Mouse (Mus musculus) G1E-ER4 (cell line): ENCODE measurements around the gene Dclre1c. TPM values are rescaled to one million over a fixed set of nuclear protein-coding genes. Genes with fewer than 3 reads are reported as not detected.
"Not testable (repeated sequence)": the region's sequence is repeated elsewhere in the genome, so short reads cannot be mapped to it uniquely, and the experiment has no call there.

ENCODE experiments used
- GATA1 ChIP-seq: IDR thresholded peaks from one replicate; pipeline ENCODE4 v1.8.0; 2012; ENCODE audit warnings: low read length, inconsistent platforms
- polyA plus RNA-seq: library from polyadenylated mRNA; stranded (reverse); fragments of >175 nt; gene quantifications from 2 replicates; pipeline ENCODE4 v1.2.3, GENCODE M21; 2012

Gene Dclre1c
- 0.62 and 0.78 TPM in 2 replicates for polyA plus RNA-seq

GRCm38 (mm10) chr2:3423841-3424578, at the start of gene Dclre1c:
Dclre1c (plus strand) TSS chr2:3424131.
- no peak for TF ChIP-seq GATA1

- no peak for TF ChIP-seq GATA1
These were observed 36.6 kb upstream of the Dclre1c start for GRCm38 (mm10) chr2:3387105-3387860.

- TF ChIP-seq GATA1, result no peak
These were observed 32.0 kb upstream of the Dclre1c start for GRCm38 (mm10) chr2:3391945-3392344.

DNA sequence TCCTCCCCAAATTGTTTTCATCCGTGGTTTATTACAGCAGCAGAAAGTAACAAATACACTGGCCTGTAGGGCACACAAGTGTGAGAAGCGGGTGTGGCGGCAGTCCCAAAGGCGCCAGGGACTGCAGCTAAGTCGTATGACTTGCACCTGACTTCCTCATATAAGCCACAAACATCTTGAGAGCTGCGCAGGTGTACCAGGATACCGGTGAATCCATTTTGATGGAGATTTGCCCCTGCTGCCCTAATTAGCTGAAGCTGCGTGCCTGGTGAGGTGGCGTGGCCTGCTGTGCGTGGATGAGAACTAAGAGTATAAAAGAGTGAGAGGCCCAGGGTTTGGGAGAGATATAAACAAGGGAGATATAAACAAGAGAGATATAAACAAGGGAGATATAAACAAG, 26.8 kb upstream of the Dclre1c start, which contains the start of gene Olah:
Olah (minus strand) TSS at position 101 of the 400 bp plus-strand sequence.
- not testable (repeated sequence) for TF ChIP-seq GATA1

- no peak for TF ChIP-seq GATA1
These were observed 17.9 kb upstream of the Dclre1c start for GRCm38 (mm10) chr2:3405981-3406380.

DNA sequence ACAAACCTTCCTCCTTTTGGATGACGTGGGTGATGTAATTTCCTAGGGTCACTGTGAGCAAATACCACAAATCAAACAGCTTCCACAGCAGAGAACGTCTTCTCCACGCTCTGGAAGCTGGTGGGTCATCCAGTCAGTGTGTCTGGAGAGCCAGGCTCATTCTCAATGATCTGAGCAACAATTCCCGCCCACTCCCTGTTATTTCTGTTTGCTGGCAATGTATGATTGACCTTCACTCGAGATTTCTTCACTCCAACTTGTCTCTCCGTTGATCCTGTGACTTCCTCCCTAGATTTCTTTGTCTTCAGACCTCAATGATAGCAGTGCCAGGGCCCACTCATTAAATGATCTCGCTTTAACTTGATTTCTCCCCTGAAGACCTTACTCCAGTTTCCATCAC, 16.2 kb upstream of the Dclre1c start:
- no peak for TF ChIP-seq GATA1

GRCm38 (mm10) chr2:3414241-3414640, 9.7 kb upstream of the Dclre1c start:
- TF ChIP-seq GATA1, result no peak

GRCm38 (mm10) chr2:3415676-3416075, 8.3 kb upstream of the Dclre1c start:
- TF ChIP-seq GATA1, result no peak

DNA sequence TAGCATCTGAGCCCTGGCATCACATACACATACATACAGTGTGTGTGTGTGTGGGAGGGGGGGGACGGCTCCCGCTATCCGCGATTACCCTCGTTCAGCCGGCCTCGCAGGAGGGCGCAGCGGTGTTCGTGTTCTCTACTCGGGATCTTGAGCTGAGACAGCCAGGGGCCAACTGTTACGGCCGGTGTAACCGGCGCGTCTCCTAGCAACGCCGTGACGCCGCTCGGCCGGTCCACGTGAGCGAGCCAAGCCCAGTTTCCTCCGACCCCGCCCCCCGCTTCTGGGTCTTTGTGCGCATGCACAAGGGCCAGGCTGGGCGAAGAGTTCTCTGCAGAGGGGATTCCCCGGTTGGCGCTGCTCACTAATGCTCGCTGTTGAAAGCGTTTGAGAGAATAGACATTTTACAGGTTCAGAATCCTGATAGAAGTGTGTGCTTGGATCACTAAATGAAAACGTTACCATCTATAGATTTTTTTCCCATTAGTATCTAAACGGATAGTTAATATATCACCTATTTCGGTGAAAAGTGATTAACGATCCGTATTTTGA, 5.0 kb upstream of the Dclre1c start:
- TF ChIP-seq GATA1, result no peak

- no peak for TF ChIP-seq GATA1
These were observed 3.8 kb upstream of the Dclre1c start for GRCm38 (mm10) chr2:3420157-3420556.

GRCm38 (mm10) chr2:3422548-3422947, 1.4 kb upstream of the Dclre1c start, which contains the start of gene Meig1:
Meig1 (minus strand) TSS chr2:3422648.
- no peak for TF ChIP-seq GATA1

DNA sequence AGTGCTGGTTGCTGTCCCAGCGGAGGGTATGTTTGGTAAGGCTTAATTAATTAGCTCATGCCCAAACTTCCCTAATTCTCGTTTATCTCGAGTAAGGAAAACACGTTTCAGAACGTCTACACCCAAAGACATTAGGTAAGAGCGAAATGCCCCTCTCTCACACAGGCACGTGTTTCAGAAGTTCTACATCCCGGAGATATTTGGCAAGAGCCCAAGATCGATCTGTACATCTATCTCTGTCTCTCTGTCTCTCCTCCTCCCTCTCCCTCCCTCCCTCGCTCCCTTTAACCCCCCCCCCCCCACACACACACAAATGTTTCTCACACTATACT, 614 bp downstream of the Dclre1c start:
- TF ChIP-seq GATA1, result no peak

- TF ChIP-seq GATA1, result no peak
These were observed 7.0 kb downstream of the Dclre1c start for GRCm38 (mm10) chr2:3430956-3431355.

- no peak for TF ChIP-seq GATA1
These were observed 11.6 kb downstream of the Dclre1c start for GRCm38 (mm10) chr2:3435369-3436061.

GRCm38 (mm10) chr2:3437956-3438355, 14.0 kb downstream of the Dclre1c start:
- TF ChIP-seq GATA1, result no peak

- TF ChIP-seq GATA1, result no peak
These were observed 20.3 kb downstream of the Dclre1c start for GRCm38 (mm10) chr2:3444206-3444605.
